Mouse (Mus musculus): ENCODE data around the gene Il20rb. TPM values are rescaled to one million over a fixed set of nuclear protein-coding genes. Genes with fewer than 3 reads are reported as not detected.

Gene Il20rb
- polyA plus RNA-seq, 1 experiment from 2014 or later, result 1.3 TPM

GRCm38 (mm10) chr9:100454664-100454993 lies 32.0 kb downstream of the Il20rb start:
- peak overlapping the region; percentile 42 for H3K4me3 ChIP-seq
- 0 out of 2 replicates have a peak, but pooled peaks cover 3% of the 10 kb centered on the region for H3K4me1 ChIP-seq
- H3K4me2 ChIP-seq, result peak overlapping the region; percentile 70
- H3K27ac ChIP-seq, result no peak overlapping the region
- no peak for ATAC-seq (ENCODE audit: insufficient number of reproducible peaks, insufficient read depth, low FRiP score, low TSS enrichment, low read depth)
- H3K9ac ChIP-seq, result peak overlapping the region; percentile 61; the same call in 1 of the 2 replicates
- H3K27me3 ChIP-seq, result no peaks in the 10 kb centered on the region
- no peaks in the 10 kb centered on the region for H3K9me3 ChIP-seq
- no peaks in the 10 kb centered on the region for H3K36me3 ChIP-seq
- WGBS, result 22% methylated on average over 9 of the region's 9 CpGs

DNA sequence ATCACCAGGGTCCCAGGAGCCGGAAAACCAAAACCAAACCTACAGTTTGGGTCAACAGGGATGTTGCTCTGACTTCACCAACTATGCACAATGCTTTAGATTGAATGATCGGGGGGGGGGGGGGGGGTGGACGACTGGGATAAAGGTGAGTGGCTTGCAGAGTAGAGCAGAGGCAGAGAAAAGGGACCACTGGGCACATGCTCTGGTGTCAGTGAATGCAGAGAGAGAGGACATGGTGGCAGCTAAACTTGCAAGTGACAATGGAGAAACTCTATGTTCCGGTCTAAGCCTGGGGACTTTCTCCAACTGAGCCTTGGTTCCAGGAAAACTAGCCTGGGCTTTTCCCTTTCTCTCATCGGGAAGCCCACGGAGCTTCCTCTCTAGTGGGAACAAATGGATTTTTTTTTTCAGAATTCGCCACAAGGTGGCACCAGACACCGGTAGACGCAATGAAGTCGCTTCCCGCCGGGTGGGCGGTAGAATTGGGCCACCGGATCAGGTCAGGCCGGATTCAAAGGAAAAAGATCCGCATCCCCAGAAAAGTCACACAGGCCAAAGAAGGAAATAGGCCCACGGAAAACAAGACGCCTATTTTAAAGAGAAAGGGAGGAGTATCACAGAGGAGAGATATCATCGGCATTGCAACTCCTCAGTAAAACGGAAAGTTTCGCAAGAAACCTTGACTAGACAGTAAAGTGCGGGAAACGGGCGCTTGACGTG lies 32.5 kb downstream of the Il20rb start:
- WGBS, result 8% methylated on average over 24 of the region's 25 CpGs
- Histone ChIP-seq H3K9ac (peak overlapping the region; percentile 61; the same call in 1 of the 2 replicates), H3K4me1 (0 out of 2 replicates have a peak, but pooled peaks cover 3% of the 10 kb centered on the region), H3K27ac (no peak overlapping the region), H3K4me3 (peak overlapping the region; percentile 42), H3K36me3 (no peaks in the 10 kb centered on the region), H3K4me2 (peak overlapping the region; percentile 70), H3K27me3 (no peaks in the 10 kb centered on the region), H3K9me3 (no peaks in the 10 kb centered on the region)
- ATAC-seq (ENCODE audit: insufficient number of reproducible peaks, insufficient read depth, low FRiP score, low TSS enrichment, low read depth), result no peak

GRCm38 (mm10) chr9:100452432-100452831 lies 34.2 kb downstream of the Il20rb start:
- 0 out of 2 replicates have a peak, but pooled peaks cover 3% of the 10 kb centered on the region for H3K4me1 ChIP-seq
- H3K9ac ChIP-seq, result no peak overlapping the region
- no peak overlapping the region for H3K27ac ChIP-seq
- no peak overlapping the region for H3K4me3 ChIP-seq
- no peak for ATAC-seq (ENCODE audit: insufficient number of reproducible peaks, insufficient read depth, low FRiP score, low TSS enrichment, low read depth)
- no peaks in the 10 kb centered on the region for H3K9me3 ChIP-seq
- H3K4me2 ChIP-seq, result no peak overlapping the region
- H3K27me3 ChIP-seq, result peaks cover 12% of the 10 kb centered on the region
- WGBS, result 66% methylated on average over 6 of the region's 6 CpGs
- H3K36me3 ChIP-seq, result no peaks in the 10 kb centered on the region

- peak overlapping the region; percentile 54 for H3K4me3 ChIP-seq
- peak overlapping the region; percentile 57 for H3K27ac ChIP-seq
- peaks cover 14% of the 10 kb centered on the region for H3K27me3 ChIP-seq
- H3K9ac ChIP-seq, result peak overlapping the region; percentile 67
- H3K4me1 ChIP-seq, result 0 out of 2 replicates have a peak, but pooled peaks cover 6% of the 10 kb centered on the region
- H3K4me2 ChIP-seq, result peak overlapping the region; percentile 86
- ATAC-seq (ENCODE audit: insufficient number of reproducible peaks, insufficient read depth, low FRiP score, low TSS enrichment, low read depth), result peak; percentile 75
- no peaks in the 10 kb centered on the region for H3K9me3 ChIP-seq
- H3K36me3 ChIP-seq, result no peaks in the 10 kb centered on the region
- WGBS, result under 1% methylated on average over 32 of the region's 32 CpGs
These were observed 40.4 kb downstream of the Il20rb start for GRCm38 (mm10) chr9:100446059-100446686.

DNA sequence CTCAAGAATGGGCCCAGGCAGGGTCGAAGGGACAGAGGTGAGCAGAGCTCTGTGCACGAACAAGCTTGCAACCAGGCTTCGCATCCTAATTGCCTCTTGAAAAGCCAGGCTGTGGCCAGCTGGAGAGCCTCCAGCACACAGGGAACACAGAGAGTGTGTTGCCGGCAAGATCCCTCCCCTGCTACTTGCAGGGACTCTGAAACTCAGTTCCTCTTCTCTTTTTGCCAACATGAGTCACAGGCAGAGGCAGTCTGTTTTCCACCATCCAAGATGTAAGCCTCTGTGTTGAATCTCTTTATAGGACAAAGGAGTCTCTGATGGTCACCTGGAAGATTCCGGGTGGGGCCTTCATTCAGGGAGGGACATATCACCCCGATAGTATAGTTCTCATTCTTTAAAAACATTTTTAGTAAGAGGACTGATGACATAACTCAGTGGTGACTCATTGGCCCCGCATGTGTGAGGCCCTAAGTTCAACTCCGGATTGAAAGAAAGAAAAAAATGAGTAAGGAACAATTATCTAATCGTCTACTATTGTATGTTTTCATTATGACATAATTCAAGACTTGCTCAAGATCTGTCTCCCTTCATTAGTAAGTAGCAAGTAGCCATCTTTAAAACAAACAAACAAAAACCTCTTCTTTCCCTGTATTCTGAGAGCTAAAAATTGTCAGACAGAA lies 46.3 kb downstream of the Il20rb start:
- Histone ChIP-seq H3K4me3 (no peak overlapping the region), H3K9me3 (no peaks in the 10 kb centered on the region), H3K4me1 (0 out of 2 replicates have a peak, but pooled peaks cover 3% of the 10 kb centered on the region), H3K4me2 (no peak overlapping the region), H3K27me3 (no peaks in the 10 kb centered on the region), H3K36me3 (no peaks in the 10 kb centered on the region), H3K9ac (no peak overlapping the region), H3K27ac (no peak overlapping the region)
- no peak for ATAC-seq (ENCODE audit: insufficient number of reproducible peaks, insufficient read depth, low FRiP score, low TSS enrichment, low read depth)
- 60% methylated on average over 9 of the region's 9 CpGs for WGBS

DNA sequence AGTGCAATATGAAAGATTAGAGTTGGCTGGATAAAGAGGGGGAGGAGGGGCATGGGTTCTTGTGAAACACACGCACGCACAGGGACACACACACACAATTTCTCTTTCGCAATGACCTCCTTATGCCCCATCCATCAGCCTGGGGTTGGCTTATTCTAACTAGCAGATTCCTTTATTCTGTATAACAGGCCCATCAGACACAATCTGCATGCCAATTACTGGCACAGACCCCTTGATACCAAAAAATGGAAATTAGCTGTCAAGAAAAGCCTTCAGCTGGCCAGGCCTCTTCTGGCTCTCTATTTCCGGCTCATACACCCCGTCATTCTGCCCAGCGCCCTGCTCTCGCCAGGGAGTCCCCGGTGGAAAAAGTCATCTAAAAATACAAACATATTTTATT lies 47.1 kb downstream of the Il20rb start:
- Histone ChIP-seq H3K9me3 (no peaks in the 10 kb centered on the region), H3K4me3 (no peak overlapping the region), H3K27me3 (no peaks in the 10 kb centered on the region), H3K4me2 (no peak overlapping the region), H3K36me3 (no peaks in the 10 kb centered on the region), H3K9ac (no peak overlapping the region), H3K27ac (no peak overlapping the region), H3K4me1 (0 out of 2 replicates have a peak, but pooled peaks cover 3% of the 10 kb centered on the region)
- WGBS, result 86% methylated on average over 8 of the region's 8 CpGs
- ATAC-seq (ENCODE audit: insufficient number of reproducible peaks, insufficient read depth, low FRiP score, low TSS enrichment, low read depth), result no peak

GRCm38 (mm10) chr9:100438994-100439393 lies 47.6 kb downstream of the Il20rb start:
- H3K9ac ChIP-seq, result no peak overlapping the region
- H3K4me1 ChIP-seq, result 0 out of 2 replicates have a peak, but pooled peaks cover 3% of the 10 kb centered on the region
- no peak for ATAC-seq (ENCODE audit: insufficient number of reproducible peaks, insufficient read depth, low FRiP score, low TSS enrichment, low read depth)
- no peak overlapping the region for H3K27ac ChIP-seq
- H3K4me3 ChIP-seq, result no peak overlapping the region
- no peaks in the 10 kb centered on the region for H3K36me3 ChIP-seq
- WGBS, result 81% methylated on average over 10 of the region's 10 CpGs
- no peak overlapping the region for H3K4me2 ChIP-seq
- H3K27me3 ChIP-seq, result no peaks in the 10 kb centered on the region
- no peaks in the 10 kb centered on the region for H3K9me3 ChIP-seq

- H3K36me3 ChIP-seq, result no peaks in the 10 kb centered on the region
- no peak overlapping the region for H3K4me2 ChIP-seq
- H3K27me3 ChIP-seq, result no peaks in the 10 kb centered on the region
- no peak overlapping the region for H3K4me3 ChIP-seq
- no peak overlapping the region for H3K9ac ChIP-seq
- H3K9me3 ChIP-seq, result no peaks in the 10 kb centered on the region
- H3K4me1 ChIP-seq, result 0 out of 2 replicates have a peak, but pooled peaks cover 3% of the 10 kb centered on the region
- H3K27ac ChIP-seq, result no peak overlapping the region; the same call in 1 of the 2 replicates
- no peak for ATAC-seq (ENCODE audit: insufficient number of reproducible peaks, insufficient read depth, low FRiP score, low TSS enrichment, low read depth)
- WGBS, result 64% methylated on average over 8 of the region's 8 CpGs
These were observed 49.6 kb downstream of the Il20rb start for GRCm38 (mm10) chr9:100436865-100437595.

- H3K4me2 ChIP-seq, result no peak overlapping the region
- no peak for ATAC-seq (ENCODE audit: insufficient number of reproducible peaks, insufficient read depth, low FRiP score, low TSS enrichment, low read depth)
- H3K36me3 ChIP-seq, result no peaks in the 10 kb centered on the region
- H3K4me1 ChIP-seq, result peaks cover 9% of the 10 kb centered on the region
- H3K9me3 ChIP-seq, result no peaks in the 10 kb centered on the region
- H3K27ac ChIP-seq, result no peak overlapping the region
- 33% methylated on average over 2 of the region's 2 CpGs for WGBS
- no peak overlapping the region for H3K4me3 ChIP-seq
- H3K27me3 ChIP-seq, result no peaks in the 10 kb centered on the region
- no peak overlapping the region for H3K9ac ChIP-seq
These were observed 55.2 kb downstream of the Il20rb start for GRCm38 (mm10) chr9:100431355-100431754.

DNA sequence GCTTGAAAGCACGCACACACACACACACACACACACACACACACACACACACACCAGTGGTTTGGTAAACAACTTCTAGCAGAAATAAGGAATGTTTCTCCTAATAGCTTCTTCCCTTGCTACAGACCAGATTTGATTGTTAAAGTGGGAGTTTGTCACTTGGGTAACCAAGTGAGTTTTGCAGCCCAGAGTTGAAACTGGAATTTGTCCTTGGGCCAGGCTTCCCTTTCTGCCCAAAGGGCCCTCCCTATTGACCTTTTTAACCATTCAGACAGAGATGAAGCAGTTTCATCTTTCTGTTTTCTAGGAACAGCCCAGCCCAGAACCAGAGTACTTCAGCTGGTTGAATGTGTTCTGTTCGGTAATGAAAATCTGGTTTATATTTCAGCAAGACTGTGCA lies 55.7 kb downstream of the Il20rb start:
- Histone ChIP-seq H3K4me3 (no peak overlapping the region), H3K4me1 (peaks cover 9% of the 10 kb centered on the region), H3K27me3 (no peaks in the 10 kb centered on the region), H3K9me3 (no peaks in the 10 kb centered on the region), H3K4me2 (no peak overlapping the region), H3K9ac (no peak overlapping the region), H3K36me3 (no peaks in the 10 kb centered on the region), H3K27ac (no peak overlapping the region)
- 26% methylated on average over 2 of the region's 2 CpGs for WGBS
- ATAC-seq (ENCODE audit: insufficient number of reproducible peaks, insufficient read depth, low FRiP score, low TSS enrichment, low read depth), result no peak

GRCm38 (mm10) chr9:100419644-100420043 lies 66.9 kb downstream of the Il20rb start:
- Histone ChIP-seq H3K27me3 (no peaks in the 10 kb centered on the region), H3K36me3 (no peaks in the 10 kb centered on the region), H3K4me1 (peaks cover 18% of the 10 kb centered on the region), H3K4me3 (no peak overlapping the region), H3K9me3 (no peaks in the 10 kb centered on the region), H3K4me2 (no peak overlapping the region), H3K9ac (no peak overlapping the region), H3K27ac (no peak overlapping the region)
- WGBS, result 86% methylated on average over 8 of the region's 8 CpGs
- ATAC-seq (ENCODE audit: insufficient number of reproducible peaks, insufficient read depth, low FRiP score, low TSS enrichment, low read depth), result no peak
